8 mouse cellular contexts compared by ENCODE assay signal in genomic region chr1:132138576-132139415, GRCm38 (mm10). TPM values are rescaled to one million over a fixed set of nuclear protein-coding genes. Genes with fewer than 3 reads are reported as not detected.
A peak's percentile ranks its signal among the peaks of the same experiment; 100 is the strongest.
DNase-seq lines count a peak whose midpoint lies in the region; ATAC-seq lines count a peak whose summit lies in the region.

No protein-coding gene starts in this region.

- no peaks in the 10 kb centered on the region for H3K9me3 ChIP-seq in heart, embryonic 11.5 days (replicated peaks; ENCODE audit: control insufficient read depth, low read length)
- H3K9me3 ChIP-seq in hindbrain, embryonic 13.5 days: no peaks in the 10 kb centered on the region
- H3K9me3 ChIP-seq in midbrain, embryonic 12.5 days: no peaks in the 10 kb centered on the region

- H3K27me3 ChIP-seq in heart, embryonic 11.5 days (ENCODE audit: control insufficient read depth, insufficient read depth, low read length): no peaks in the 10 kb centered on the region
- peaks cover 48% of the 10 kb centered on the region for H3K27me3 ChIP-seq in hindbrain, embryonic 13.5 days
- H3K27me3 ChIP-seq in midbrain, embryonic 12.5 days: peaks cover 62% of the 10 kb centered on the region

- peaks cover 19% of the 10 kb centered on the region for H3K4me1 ChIP-seq in heart, embryonic 11.5 days (ENCODE audit: control insufficient read depth, insufficient read depth, low read length)
- H3K4me1 ChIP-seq in hindbrain, embryonic 13.5 days (replicated peaks): peaks cover 24% of the 10 kb centered on the region
- peaks cover 13% of the 10 kb centered on the region for H3K4me1 ChIP-seq in midbrain, embryonic 12.5 days

- peak overlapping the region; percentile 71 for H3K4me3 ChIP-seq in heart, embryonic 11.5 days (ENCODE audit: low read depth, low read length)
- peak overlapping the region; percentile 52 for H3K4me3 ChIP-seq in hindbrain, embryonic 13.5 days
- peak overlapping the region; percentile 51 for H3K4me3 ChIP-seq in midbrain, embryonic 12.5 days

- H3K27ac ChIP-seq in heart, embryonic 11.5 days (ENCODE audit: low read depth, low read length): no peak overlapping the region
- H3K27ac ChIP-seq in hindbrain, embryonic 13.5 days: no peak overlapping the region
- no peak overlapping the region for H3K27ac ChIP-seq in midbrain, embryonic 12.5 days (replicated peaks)

- DNase-seq in heart, postnatal 10 days: no peak
- peak; percentile 25 for DNase-seq in NIH3T3 (ENCODE audit: low read depth)
- DNase-seq in left cerebral cortex, postnatal 25 days (ENCODE audit: low spot score in 2 of 2): no peak
- no peak for DNase-seq in layer of hippocampus, postnatal 36 days
- no peak for DNase-seq in thymus, postnatal 25 days

- H3K9ac ChIP-seq in heart, embryonic 11.5 days (ENCODE audit: low read depth, low read length): peak overlapping the region; percentile 79
- H3K9ac ChIP-seq in hindbrain, embryonic 13.5 days: peak overlapping the region; percentile 76
- H3K9ac ChIP-seq in midbrain, embryonic 12.5 days (replicated peaks): peak overlapping the region; percentile 54; the same call in 1 of the 2 replicates

- intact Hi-C loops in heart, postnatal 10 days (cut with DNase I): no loop called here
- intact Hi-C loops in left cerebral cortex, postnatal 25 days (cut with DNase I): no loop called here

- 5% methylated on average over 35 of the region's 35 CpGs for WGBS in heart, embryonic 11.5 days (ENCODE audit: insufficient replicate concordance)
- WGBS in hindbrain, embryonic 13.5 days: 7% methylated on average over 35 of the region's 35 CpGs
- 6% methylated on average over 35 of the region's 35 CpGs for WGBS in midbrain, embryonic 12.5 days

- H3K4me2 ChIP-seq in heart, embryonic 11.5 days: peak overlapping the region; percentile 98
- H3K4me2 ChIP-seq in hindbrain, embryonic 13.5 days: peak overlapping the region; percentile 96
- peak overlapping the region; percentile 89 for H3K4me2 ChIP-seq in midbrain, embryonic 12.5 days (replicated peaks)

- ATAC-seq in heart, embryonic 11.5 days (replicated peaks; ENCODE audit: insufficient number of reproducible peaks, low FRiP score, low TSS enrichment): no peak
- ATAC-seq in hindbrain, embryonic 13.5 days (ENCODE audit: low FRiP score): no peak
- ATAC-seq in midbrain, embryonic 12.5 days (ENCODE audit: low FRiP score, low read depth): peak; percentile 36; the same call in 1 of the 2 replicates

- no peaks in the 10 kb centered on the region for H3K36me3 ChIP-seq in heart, embryonic 11.5 days (ENCODE audit: control insufficient read depth, insufficient read depth, low read length)
- H3K36me3 ChIP-seq in hindbrain, embryonic 13.5 days: no peaks in the 10 kb centered on the region
- no peaks in the 10 kb centered on the region for H3K36me3 ChIP-seq in midbrain, embryonic 12.5 days

RNA-seq across cellular contexts. Expression of gene Cdk18, which starts 0.7 kb away (rescaled TPM):
- polyA plus RNA-seq in heart, embryonic 11.5 days (2014; fragmentation: Nextera tagmentation; extraction: Ambion mirVana): 4.2 and 4.4 TPM in 2 replicates
- total RNA-seq in heart, postnatal 10 days (2021): 10 to 100 TPM in 1 of 2 experiments, 1 to 10 TPM in 1; 7.6 to 10.4 TPM
- 0.31 and 0.32 TPM in 2 replicates for polyA plus RNA-seq in hindbrain, embryonic 13.5 days (2015; fragmentation: Nextera tagmentation; extraction: Ambion mirVana)
- 0.56 and 1.6 TPM in 2 replicates for polyA plus RNA-seq in midbrain, embryonic 12.5 days (2016; fragmentation: Nextera tagmentation; extraction: Ambion mirVana)
- 10 to 100 TPM; 26.9 to 28.7 TPM for total RNA-seq in left cerebral cortex, postnatal 25 days (2021)
- total RNA-seq in layer of hippocampus, postnatal 36 days (2021): 10 to 100 TPM; 23.2 to 27.2 TPM

RNA-seq across cellular contexts. Expression of gene Lemd1, which starts 52.4 kb away (rescaled TPM):
- polyA plus RNA-seq in heart, embryonic 11.5 days (2014; fragmentation: Nextera tagmentation; extraction: Ambion mirVana): not detected in 2 replicates
- not detected for total RNA-seq in heart, postnatal 10 days (2021)
- 24.8 and 25.7 TPM in 2 replicates for polyA plus RNA-seq in hindbrain, embryonic 13.5 days (2015; fragmentation: Nextera tagmentation; extraction: Ambion mirVana)
- polyA plus RNA-seq in midbrain, embryonic 12.5 days (2016; fragmentation: Nextera tagmentation; extraction: Ambion mirVana): 13.4 and 15.6 TPM in 2 replicates
- total RNA-seq in left cerebral cortex, postnatal 25 days (2021): 1 to 10 TPM; 4.2 to 7.3 TPM
- total RNA-seq in layer of hippocampus, postnatal 36 days (2021): under 1 TPM in 1 of 2 experiments, not detected in 1; 0.58 TPM

RNA-seq across cellular contexts. Expression of gene AC124108.1, which starts 52.5 kb away (rescaled TPM):
- polyA plus RNA-seq in heart, embryonic 11.5 days (2014; fragmentation: Nextera tagmentation; extraction: Ambion mirVana): 0.03 TPM in 1 of 2 replicates, not detected in the other
- total RNA-seq in heart, postnatal 10 days (2021): not detected
- 4.2 and 4.8 TPM in 2 replicates for polyA plus RNA-seq in hindbrain, embryonic 13.5 days (2015; fragmentation: Nextera tagmentation; extraction: Ambion mirVana)
- polyA plus RNA-seq in midbrain, embryonic 12.5 days (2016; fragmentation: Nextera tagmentation; extraction: Ambion mirVana): 6.1 and 7.9 TPM in 2 replicates
- 1 to 10 TPM; 4.7 to 5.8 TPM for total RNA-seq in left cerebral cortex, postnatal 25 days (2021)
- total RNA-seq in layer of hippocampus, postnatal 36 days (2021): under 1 TPM; 0.46 to 0.50 TPM
